Mouse (Mus musculus) neutrophil, adult 65 days (primary cell): ENCODE measurements around the gene Skint7. TPM values are rescaled to one million over a fixed set of nuclear protein-coding genes. Genes with fewer than 3 reads are reported as not detected.

ENCODE experiments used
- total RNA-seq: library from RNA; stranded (reverse); gene quantifications from 2 replicates; pipeline ENCODE4 v1.2.4, GENCODE M21; 2023

The Skint7 gene
- not detected in 2 replicates for total RNA-seq

GRCm38 (mm10) chr4:111972623-111973022 lies at the start of gene Skint7:
Gene Skint7, plus strand, starts transcription at chr4:111972923.

GRCm38 (mm10) chr4:112005969-112006368 lies 33.2 kb downstream of the Skint7 start, which contains the start of gene Skint1:
Gene Skint1, plus strand, starts transcription at chr4:112006269.

Other genes with a start within 250 kb of the Skint7 start
- gene Slc5a9, start 70.0 kb upstream of the Skint7 start, total RNA-seq, result not detected in 2 replicates
- gene Skint8, start 53.5 kb upstream of the Skint7 start, total RNA-seq, result not detected in 2 replicates
- not detected in 2 replicates for gene Skint1, start 33.3 kb downstream of the Skint7 start, total RNA-seq
- not detected in 2 replicates for gene Skint4, start 99.1 kb downstream of the Skint7 start, total RNA-seq